Mouse (Mus musculus): Measurements from ENCODE around the gene Cyb561.

Gene Cyb561

DNA sequence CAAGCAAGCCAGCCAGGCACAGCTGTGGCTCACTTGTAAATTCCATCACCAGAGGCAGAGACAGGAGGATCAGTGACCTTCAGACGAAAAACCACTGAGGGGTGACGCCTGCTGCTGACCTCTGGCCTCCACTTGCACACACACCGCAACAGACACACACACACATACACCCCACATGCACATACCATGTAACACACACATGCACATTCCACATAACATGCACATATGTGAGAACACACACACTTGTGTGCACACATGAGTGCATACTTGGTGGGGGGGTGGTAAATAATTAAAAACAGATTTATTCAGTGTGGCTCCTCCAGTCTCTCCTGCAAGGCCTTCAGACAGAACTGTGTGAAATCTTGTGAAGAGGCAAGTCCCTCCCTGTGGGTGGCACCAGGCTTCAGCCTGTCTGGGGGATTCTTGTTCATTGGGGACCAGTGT, 1.5 kb downstream of the Cyb561 start:
- DNase-seq = no peak

DNA sequence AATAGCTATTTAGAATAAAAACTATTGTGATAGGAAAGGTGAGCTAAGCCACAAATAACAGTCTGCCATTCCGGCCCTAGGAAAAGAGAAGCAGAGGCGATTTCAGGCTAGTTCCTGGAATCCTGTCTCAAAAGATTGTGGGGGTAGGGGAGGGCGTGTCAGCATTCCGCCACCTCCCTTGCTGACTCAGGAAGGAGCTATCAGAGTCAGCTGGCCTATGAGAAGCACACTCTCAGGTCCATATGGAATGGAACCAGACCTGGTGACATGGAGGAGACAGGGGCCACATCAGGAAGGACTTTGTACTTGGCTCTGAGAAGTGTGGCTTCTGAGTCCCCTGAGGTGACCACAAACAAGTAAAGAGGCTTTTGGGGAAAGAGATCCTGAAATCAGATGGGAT, 2.6 kb downstream of the Cyb561 start:
- no peak for DNase-seq

DNA sequence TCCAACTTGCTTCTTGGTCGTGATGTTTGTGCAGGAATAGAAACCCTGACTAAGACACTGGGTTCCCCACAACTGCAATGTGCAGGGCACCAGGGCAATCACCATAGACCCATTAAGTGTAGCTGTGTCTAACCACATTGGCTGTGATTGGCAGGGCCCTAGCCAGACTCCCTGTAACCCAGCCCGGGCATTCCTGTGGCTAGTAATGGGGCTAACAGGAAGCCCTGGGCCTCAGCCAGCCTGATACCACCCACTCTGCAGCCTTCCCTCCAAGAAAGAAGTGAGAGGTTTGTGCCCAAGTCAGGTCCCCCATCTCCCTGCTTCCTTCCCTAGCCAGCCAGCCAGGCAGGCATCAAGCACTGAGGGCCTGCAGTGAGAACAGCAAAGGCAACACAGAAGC, 4.9 kb downstream of the Cyb561 start:
- no peak for DNase-seq

DNA sequence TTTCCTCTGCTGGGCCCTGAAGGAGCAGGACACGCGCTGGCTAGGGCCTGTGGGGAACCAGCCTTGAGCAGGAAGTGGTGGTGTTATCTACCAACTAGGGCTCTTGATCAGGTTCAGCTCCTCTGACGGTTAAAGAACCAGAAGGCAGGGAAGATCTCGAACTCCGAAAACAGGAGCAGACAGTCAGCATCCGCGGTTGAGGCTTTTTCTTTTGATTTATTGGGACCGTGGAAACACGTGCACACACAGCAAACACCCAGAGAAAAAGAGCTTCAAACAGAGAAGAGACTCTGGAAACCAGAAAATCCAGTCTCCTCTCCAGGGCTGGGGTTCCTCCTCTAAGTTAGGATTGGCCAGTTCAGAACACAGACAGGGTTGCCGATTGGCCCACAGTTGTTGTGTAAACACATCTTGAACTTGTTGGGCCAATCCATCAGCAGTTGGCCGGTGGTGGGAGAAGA, 6.4 kb downstream of the Cyb561 start:
- DNase-seq = no peak

DNA sequence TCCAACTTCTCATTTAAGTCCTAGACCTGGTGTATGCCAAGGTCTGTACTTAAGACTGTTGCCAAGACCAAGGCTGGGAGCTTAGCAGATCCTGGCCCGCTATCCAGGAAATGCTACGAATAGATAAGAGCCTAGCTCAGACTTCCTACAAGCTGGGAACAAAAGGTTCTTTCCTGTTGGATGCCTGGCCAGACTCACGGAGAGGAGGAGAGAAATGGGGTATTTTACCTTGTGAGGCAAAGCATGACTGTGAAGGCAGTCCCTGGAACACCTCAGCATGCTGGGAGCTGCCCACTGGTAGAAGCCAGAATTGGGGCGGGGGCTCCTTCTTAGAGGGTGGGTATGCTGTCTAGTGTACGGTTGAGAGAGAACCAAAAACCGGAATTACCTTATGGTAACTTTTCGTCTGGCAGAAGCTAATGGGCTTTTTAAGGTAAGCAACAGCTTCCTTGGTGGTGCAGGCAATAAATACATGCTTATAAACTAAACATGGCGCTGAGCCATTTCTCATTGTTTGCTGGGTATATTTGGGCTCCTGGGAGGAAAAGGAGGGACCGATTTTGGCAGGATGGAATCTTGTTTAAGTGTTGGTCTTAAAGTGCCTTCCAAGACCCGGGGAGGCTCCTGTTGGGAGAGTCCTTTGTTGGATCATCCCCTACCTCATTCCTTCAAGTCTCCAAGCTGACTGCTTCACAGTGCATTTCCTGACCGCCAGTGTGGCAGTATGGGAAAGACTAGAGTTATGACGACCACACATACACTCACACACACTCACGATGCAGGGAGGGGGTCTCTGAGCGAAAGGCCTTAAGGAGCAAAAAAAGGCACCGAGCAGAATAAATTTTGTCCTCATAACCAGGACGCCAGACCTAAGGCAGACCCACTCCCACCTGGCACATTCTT, 8.1 kb downstream of the Cyb561 start:
- no peak for DNase-seq

DNA sequence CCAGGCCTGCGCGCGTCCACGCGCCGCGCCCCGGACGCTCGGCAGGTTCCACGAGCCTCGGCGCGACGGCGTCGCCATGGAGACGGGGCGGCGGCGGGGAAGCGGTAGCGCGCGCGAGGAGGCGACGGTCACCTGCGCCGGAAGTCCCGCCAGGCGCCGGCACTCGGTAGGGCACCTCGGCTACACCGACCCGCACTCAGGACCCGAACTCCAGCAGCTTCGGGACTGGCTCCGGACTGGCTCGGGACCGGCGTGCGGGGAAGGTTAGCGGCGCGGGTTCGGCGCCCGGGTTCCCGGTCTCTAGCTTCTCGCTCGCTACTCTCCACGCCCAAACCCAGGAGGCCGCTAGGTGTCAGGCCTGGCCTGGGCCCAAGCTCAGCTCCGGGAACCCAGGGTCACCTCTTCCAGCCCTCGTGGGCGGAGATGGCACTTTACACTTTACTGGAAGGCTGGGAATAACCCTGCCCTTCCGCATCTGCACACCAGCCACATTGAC, 9.0 kb downstream of the Cyb561 start:
- peak; percentile 74 for DNase-seq

DNA sequence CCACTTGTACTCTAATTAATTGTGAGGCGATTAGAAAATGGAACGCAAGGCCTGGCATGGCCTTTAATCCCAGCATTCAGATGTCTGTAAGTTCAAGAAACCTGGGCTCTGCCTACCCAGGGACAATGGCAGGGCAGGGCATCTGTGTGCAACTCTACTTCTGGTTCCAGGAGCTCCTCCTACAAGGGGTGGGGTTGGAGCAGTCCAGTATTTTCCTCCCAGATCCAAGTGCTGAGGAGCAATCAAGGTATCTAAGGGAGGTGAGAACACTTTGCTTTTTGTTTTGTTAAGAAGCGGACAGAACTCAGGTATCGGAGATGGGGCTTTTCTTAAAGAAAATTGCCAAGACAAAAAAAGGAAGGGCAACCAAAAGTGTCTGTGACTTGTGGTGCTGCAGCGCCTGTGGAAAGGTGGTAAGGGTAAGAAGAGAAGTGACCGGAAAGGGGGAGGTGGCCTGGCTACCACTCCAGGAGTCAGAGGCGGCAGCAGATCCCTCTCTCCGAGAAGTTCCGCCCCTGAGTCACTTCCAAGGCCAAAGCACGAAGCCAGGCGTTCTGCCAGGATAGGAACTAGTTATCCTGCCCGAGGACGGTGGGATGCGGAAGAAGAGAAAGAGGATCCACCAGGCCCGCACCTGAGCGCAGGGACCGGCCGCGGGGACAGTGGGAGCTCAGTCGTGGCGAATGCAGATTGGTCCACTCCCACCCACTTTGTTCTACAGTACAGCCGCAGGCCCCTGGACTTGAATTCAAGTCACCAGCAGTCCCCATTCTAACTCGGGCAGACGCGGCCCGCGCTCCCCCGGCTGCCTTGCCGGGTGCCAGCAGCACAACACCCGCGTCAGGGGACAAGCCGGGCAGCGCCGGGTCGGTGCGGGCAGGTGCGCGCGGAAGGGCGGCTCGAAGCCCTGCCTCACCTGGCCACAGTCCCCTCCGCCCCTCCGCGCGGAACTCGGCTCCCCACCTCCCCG, 9.7 kb downstream of the Cyb561 start:
- DNase-seq = peak; percentile 33

DNA sequence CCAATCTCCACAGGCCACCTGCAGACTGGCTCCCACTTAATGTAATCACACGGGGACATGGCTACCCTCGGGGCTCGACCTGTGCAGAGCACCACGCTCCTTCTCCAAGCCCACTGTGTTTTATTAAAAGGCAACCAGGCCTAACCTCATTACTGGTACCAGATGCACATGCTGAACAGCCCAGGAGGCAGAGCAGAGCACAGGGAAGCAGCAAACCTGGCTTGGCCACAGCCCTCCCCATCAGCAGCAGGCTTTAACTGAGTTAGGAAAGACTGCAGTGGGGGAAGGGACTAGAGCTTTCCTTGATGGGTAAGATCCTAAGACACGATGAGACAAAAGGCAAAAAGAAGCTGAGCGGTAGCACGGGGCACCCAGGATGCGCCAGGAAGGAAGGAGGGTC, 11.2 kb downstream of the Cyb561 start:
- DNase-seq = no peak

DNA sequence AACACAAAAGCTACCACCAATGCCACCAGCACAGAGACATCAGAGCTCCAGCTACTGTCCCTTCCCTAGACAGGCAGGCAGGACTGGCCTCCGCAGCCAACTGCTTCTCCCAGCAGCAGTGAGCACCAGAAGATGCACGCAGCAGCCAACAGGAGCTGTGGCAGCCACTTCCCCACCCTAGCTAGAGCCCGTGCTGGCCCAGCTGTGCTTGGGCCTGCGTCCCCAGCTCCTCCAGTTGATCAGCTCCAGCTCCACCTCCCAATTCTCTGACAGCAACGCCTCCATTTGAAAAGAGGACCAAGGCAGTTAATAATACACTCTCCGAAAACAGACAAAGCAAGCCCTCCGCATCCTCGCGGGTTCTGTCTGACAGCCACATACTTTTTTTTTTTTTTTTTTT, 14.4 kb downstream of the Cyb561 start:
- DNase-seq = no peak

DNA sequence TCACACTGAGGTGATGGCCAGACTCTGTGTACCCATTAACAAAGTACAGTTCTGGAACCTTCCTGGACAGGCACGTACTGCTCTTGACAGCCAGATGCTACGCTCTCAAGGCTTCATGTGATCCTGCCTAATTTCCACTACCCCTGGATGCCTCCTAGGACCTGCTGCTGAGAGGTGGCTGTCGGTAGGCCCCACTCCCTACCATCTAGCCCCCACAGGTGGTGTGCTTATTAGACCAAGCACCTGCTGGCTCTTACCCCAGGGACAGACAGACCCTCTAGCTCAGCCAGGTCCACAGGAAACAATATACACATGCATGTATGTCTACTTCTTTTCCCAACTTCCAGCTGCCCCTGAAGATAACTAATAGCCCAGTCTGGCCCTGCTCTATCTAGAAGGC, 16.2 kb downstream of the Cyb561 start:
- no peak for DNase-seq

DNA sequence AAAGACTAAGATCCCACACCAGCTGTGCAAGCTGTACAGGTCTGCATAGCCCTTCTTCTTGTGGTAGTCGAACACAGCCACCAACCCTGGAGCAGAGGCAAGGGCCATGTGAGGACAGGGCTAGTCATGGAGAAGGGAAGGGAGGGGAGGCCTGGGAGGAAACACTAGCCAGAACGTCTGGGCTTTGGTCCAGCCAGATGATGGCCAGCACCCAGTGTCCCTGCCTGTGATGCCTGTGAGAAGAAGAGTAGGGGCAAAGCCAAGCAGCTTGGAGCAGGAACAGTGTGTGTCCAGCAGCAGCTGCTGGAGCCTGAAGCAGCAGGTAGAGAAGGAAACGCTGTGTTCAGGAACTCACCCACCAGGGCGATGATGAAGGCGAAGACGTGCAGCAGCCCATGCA, 16.9 kb downstream of the Cyb561 start:
- DNase-seq = no peak

DNA sequence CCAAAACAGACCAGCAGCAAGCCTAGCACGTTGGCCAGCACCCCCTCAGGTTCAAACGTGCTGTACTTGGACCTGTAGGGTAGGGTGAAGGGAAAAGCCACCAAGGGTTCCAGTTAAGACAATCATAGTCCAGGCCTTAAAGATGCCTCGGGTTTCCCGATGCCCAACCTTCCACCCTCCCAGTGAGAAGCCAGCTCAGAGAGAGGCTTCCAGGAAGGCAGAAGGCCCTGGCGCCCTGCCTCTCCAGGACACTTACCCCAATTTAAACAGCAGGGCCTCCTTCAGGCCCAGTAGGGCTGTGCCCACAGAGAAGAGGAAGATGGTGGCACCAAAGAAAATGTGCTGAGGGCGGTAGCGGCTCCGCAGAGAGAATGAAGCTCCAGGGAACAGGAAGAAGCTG, 17.6 kb downstream of the Cyb561 start:
- DNase-seq = no peak

DNA sequence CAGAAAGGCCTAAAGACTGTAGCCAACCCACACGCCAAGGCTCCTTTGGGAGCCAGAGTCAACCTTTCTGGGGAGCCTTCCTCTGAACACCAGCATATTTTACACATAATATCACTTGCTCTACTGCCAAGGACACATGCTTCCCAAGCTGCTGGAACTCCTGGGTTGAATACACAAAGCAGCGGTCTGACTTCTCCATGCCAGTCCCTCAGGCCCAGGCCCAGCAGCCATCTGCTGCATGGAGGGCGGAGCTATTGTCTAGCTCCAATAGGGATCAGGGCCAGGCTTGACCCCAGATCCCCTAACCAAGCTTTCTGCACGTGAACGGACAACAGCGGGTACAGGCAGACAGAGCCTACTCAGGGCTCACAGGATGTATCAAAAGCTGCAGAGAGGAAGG, 18.3 kb downstream of the Cyb561 start:
- no peak for DNase-seq

DNA sequence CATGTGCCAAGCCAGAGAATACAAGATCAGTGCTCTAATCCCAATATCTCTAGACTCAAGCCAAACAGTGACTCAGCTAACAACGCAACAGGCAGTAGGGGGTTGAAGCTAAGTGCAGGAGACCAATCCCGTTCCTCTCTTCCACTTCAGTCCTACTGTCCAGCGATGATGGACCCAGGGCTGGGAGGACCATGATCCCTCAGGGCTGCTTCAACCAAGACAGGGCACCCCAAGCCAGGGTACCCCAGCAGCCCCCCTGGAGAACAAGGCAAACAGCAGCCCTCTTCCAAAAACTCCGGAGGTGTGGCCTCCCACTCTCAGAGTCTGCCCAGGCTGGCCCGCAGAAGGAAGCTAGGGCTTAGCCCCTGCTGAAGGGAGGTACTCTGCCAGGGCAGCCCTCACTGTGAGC, 18.8 kb downstream of the Cyb561 start:
- no peak for DNase-seq

DNA sequence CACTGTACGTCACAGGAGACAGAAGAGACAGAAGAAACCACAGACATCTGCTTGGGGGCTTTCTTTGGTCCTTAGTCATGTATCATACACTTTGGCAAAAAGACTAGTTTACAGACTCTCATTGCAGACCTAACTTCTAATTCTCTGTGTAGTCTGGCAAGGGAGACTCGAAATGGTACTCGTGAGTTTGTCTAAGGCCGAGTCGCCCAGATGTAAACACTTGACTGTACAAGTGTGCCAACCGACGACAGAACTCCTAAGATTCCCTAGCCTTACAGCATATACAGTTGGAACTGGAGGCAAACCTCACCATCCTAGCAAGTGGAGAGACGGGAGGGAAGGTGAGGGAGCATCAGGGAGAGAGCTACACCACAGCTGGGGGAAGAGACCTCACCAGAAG, 19.4 kb downstream of the Cyb561 start:
- no peak for DNase-seq

DNA sequence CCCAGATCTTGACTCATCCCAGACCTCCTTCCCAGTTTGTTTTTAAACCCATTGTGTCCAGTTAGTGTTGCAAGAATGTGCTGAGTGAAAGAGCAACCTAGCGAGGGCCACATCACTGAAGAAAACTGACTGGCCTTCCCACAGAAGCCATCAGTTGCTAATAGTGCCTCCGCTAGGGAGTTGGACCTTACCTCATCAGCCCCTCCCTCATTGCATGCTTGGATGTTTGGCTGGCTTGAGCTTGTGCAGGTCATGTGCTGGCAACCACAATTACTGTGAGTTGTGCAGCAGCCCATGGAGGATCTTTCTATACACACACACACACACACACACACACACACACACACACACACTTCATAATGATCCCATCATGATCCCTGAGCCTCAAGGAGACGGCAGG, 21.8 kb downstream of the Cyb561 start:
- no peak for DNase-seq

DNA sequence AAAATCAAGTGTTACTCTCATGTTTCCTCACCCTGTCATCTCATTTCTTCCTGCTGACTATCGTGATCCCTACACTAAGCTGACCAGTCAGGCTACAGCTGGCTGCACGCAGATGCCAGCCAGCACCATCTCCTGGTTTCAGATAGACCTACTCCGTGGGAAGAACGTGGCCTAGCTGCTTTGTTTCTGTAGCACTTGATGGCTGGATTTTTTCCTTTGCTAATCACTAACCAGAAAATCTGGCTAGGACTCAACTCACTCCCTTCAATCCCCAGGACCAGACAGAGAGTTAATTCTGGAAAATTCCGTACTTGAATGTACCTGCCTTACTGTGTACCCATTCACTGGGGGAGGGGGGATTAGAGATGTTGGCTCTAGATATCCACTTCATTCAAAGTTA, 25.0 kb downstream of the Cyb561 start:
- DNase-seq = no peak

DNA sequence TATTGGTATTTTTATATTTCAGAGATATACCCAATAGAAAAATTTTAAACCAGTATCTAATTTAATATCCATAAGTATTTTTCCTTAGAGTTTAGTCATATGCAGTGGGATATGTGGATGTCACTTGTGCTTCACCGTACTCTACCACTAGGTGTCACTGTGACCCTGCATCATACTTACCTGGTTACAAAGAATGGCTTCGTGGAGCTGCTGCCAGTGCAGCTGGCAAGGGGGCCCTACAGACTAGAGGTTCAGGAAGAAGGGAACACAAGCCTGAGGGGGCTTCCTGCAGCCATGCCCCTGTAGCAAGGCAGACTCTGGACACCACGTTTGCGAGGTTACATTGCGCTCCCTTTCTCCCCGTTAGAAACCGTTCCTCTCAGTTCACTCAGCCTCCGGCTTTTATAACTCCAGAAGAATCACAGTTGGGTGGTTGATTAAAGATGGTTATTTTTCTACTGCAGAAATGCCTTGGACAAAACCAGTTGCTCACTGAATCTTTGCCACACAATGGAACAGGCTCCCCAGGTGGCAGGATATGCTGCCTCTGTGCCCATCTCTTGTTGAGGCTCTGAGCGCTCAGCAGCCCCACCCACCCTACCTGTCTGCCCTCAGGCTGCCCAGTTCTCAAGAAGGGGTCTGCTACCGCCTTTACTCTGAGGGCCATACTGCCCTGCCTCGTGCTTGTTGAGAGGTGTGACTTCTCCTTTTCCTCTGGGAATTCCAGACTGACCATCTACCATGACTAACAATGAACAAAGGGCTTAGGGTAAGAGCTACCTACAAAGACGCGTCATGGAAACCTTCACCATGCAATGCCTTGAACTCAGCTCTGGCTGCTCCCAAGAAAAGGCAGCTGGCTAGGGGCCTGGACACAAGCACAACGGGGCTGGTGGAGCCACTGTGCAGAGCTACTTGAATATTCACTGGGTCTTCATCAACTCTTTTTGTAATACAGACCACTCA, 25.8 kb downstream of the Cyb561 start:
- peak; percentile 65 for DNase-seq

DNA sequence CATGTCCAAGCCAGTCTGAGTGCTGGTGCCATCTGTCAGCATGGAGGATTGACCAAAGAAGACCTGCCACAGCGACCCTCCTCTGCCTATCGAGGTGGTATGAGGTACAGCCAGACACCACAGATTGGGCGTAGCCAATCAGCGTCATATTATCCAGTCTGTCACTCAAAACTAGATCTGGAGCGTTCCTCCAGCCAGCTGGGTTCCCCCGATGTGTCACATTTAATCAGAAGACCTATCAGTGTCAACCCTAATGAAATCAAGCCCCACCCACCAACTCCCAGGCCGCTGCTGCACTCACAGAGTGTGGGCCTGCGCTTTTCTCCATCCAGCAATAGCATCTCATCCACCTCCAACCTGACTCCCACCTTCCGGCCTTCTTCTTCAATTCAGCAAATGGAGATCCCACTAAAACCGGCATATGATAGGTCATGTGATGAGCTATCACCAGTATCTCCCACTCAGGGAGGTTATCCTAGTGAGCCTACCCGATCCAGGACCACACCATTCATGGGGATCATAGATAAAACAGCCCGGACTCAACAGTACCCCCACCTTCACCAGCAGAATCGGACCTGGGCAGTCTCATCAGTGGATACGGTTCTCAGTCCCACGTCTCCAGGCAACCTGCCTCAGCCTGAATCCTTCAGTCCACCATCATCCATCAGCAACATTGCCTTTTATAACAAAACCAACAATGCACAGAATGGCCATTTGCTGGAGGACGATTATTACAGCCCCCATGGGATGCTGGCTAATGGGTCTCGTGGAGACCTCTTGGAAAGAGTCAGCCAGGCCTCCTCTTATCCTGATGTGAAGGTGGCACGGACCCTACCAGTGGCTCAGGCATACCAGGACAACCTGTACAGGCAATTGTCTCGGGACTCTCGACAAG, 30.1 kb downstream of the Cyb561 start:
- no peak for DNase-seq

DNA sequence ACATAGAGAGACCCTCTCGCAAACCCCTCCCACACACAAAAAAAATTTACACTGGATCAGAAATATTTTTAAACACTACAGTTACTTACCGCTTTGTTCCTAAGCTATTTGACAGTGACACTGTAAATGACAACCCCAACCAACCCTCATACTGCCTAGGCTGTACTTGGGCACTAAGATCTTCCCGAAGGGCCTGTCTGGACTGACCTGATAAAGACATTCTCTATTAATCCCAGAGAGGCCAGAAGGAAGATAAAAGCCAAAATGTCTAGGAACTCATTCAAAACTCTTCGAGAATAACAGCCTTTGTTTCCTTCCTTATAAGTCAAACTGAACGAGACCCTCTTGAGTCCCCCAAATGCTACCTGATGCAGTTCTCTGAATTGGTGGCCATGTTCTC, 31.9 kb downstream of the Cyb561 start:
- no peak for DNase-seq

DNA sequence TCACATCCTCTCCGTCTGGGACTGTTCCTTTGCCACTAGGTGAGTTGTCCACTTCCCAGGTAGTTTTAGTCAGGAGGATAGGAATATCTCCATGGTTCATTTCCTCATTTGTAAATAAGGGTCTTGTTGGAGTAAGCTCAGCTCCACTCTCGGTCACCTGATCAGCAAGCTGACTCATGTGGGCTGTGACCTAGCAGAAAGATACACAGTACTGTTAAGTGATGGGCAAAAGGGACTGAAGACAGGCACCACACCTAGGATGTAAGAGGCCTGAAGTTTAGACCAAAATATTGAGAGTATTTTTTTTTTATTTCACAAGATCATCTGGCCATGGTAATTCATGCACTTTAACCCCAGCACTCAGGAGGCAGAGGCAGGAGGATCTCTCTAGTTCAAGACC, 32.3 kb downstream of the Cyb561 start:
- DNase-seq = no peak

Measured in right cerebral cortex, postnatal 14 days (tissue).